Mouse (Mus musculus) heart, embryonic 15.5 days (tissue): ENCODE results near the gene Slc4a4. TPM values are rescaled to one million over a fixed set of nuclear protein-coding genes. Genes with fewer than 3 reads are reported as not detected.
A peak's percentile ranks its signal among the peaks of the same experiment; 100 is the strongest.

Experiments
- ATAC-seq: fragments of 200-750 bp; cut with Nextera tagmentation; replicated peaks from 2 replicates; pipeline ENCODE4 v1.8.0; 2017; ENCODE audit warnings: low read depth, moderate TSS enrichment; ENCODE audit not compliant: insufficient number of reproducible peaks, insufficient read depth, low FRiP score
- H3K27ac ChIP-seq: fragments of 300-500 bp; sonication (generic); 2 replicates; pipeline ENCODE4 v1.5.1; 2015; ENCODE audit warnings: mild to moderate bottlenecking, inconsistent platforms
- H3K27me3 ChIP-seq: fragments of 300-500 bp; sonication (generic); 2 replicates; pipeline ENCODE4 v1.6.1; 2015; ENCODE audit warnings: inconsistent platforms
- H3K36me3 ChIP-seq: fragments of 300-500 bp; sonication (generic); 2 replicates; pipeline ENCODE4 v1.6.1; 2015; ENCODE audit warnings: mild to moderate bottlenecking, inconsistent platforms
- H3K4me1 ChIP-seq: fragments of 300-500 bp; sonication (generic); replicated peaks from 2 replicates; pipeline ENCODE4 v1.6.1; 2015; ENCODE audit warnings: inconsistent platforms
- H3K4me2 ChIP-seq: fragments of 300-500 bp; sonication (generic); 2 replicates; pipeline ENCODE4 v1.6.1; 2015; ENCODE audit warnings: inconsistent platforms, mild to moderate bottlenecking, moderate library complexity
- H3K4me3 ChIP-seq: fragments of 300-500 bp; sonication (generic); 2 replicates; pipeline ENCODE4 v1.5.1; 2015; ENCODE audit warnings: mild to moderate bottlenecking, inconsistent platforms
- H3K9ac ChIP-seq: fragments of 300-500 bp; sonication (generic); 2 replicates; pipeline ENCODE4 v1.6.1; 2015; ENCODE audit warnings: mild to moderate bottlenecking, inconsistent platforms
- H3K9me3 ChIP-seq: fragments of 300-500 bp; sonication (generic); replicated peaks from 2 replicates; pipeline ENCODE4 v1.6.1; 2016; ENCODE audit warnings: inconsistent platforms
- WGBS: fragments of 180-500 bp; shearing (Covaris S2); methylation state at CpG from one replicate; pipeline ENCODE4 v1.1.7; 2015; ENCODE audit warnings: mixed read lengths; 5-methylcytosine and 5-hydroxymethylcytosine counted together
- polyA plus RNA-seq: library from polyadenylated mRNA; unstranded; fragments of >200 nt; fragmentation: Nextera tagmentation; extraction: Ambion mirVana; gene quantifications from 2 replicates; pipeline ENCODE4 v1.2.1, GENCODE M21; 2015

Slc4a4 gene
- polyA plus RNA-seq = 5.1 and 6.0 TPM in 2 replicates

- Histone ChIP-seq H3K36me3 (no peaks in the 10 kb centered on the region), H3K27me3 (peaks cover 3% of the 10 kb centered on the region; the same call in 1 of the 2 replicates), H3K4me2 (peak within 1 kb of the TSS; percentile 92), H3K27ac (peak within 1 kb of the TSS; percentile 63), H3K9me3 (no peaks in the 10 kb centered on the region), H3K4me1 (peaks cover 16% of the 10 kb centered on the region), H3K4me3 (peak within 1 kb of the TSS; percentile 73), H3K9ac (peak within 1 kb of the TSS; percentile 69)
- ATAC-seq = peak; percentile 85
- under 1% methylated on average over 88 of the region's 119 CpGs for WGBS
These were observed at the start of gene Slc4a4 for GRCm38 (mm10) chr5:88886668-88887555. TSS of gene Slc4a4 (plus strand) at chr5:88886818.

- no peak overlapping the region for H3K4me2 ChIP-seq
- no peak overlapping the region for H3K27ac ChIP-seq
- no peaks in the 10 kb centered on the region for H3K9me3 ChIP-seq
- H3K4me3 ChIP-seq = no peak overlapping the region
- no peak for ATAC-seq
- H3K36me3 ChIP-seq = no peaks in the 10 kb centered on the region
- H3K9ac ChIP-seq = no peak overlapping the region
- no peaks in the 10 kb centered on the region for H3K27me3 ChIP-seq
- WGBS = 70% methylated on average over 5 of the region's 5 CpGs
- no peaks in the 10 kb centered on the region for H3K4me1 ChIP-seq
These were observed 46.4 kb upstream of the Slc4a4 start for GRCm38 (mm10) chr5:88840080-88840798.

GRCm38 (mm10) chr5:88857311-88857710, 29.3 kb upstream of the Slc4a4 start:
- H3K4me3 ChIP-seq = no peak overlapping the region
- ATAC-seq = no peak
- no peak overlapping the region for H3K9ac ChIP-seq
- no peaks in the 10 kb centered on the region for H3K36me3 ChIP-seq
- WGBS = 85% methylated on average over 3 of the region's 3 CpGs
- no peaks in the 10 kb centered on the region for H3K9me3 ChIP-seq
- no peak overlapping the region for H3K4me2 ChIP-seq
- no peak overlapping the region for H3K27ac ChIP-seq
- no peaks in the 10 kb centered on the region for H3K27me3 ChIP-seq
- H3K4me1 ChIP-seq = no peaks in the 10 kb centered on the region

- H3K27me3 ChIP-seq = no peaks in the 10 kb centered on the region
- H3K4me2 ChIP-seq = no peak overlapping the region
- no peak overlapping the region for H3K4me3 ChIP-seq
- no peaks in the 10 kb centered on the region for H3K4me1 ChIP-seq
- no peaks in the 10 kb centered on the region for H3K9me3 ChIP-seq
- H3K27ac ChIP-seq = no peak overlapping the region
- H3K36me3 ChIP-seq = no peaks in the 10 kb centered on the region
- WGBS = 84% methylated on average over 4 of the region's 4 CpGs
- no peak for ATAC-seq
- no peak overlapping the region for H3K9ac ChIP-seq
These were observed 28.8 kb upstream of the Slc4a4 start for GRCm38 (mm10) chr5:88857801-88858200.

- H3K36me3 ChIP-seq = no peaks in the 10 kb centered on the region
- 79% methylated on average over 4 of the region's 4 CpGs for WGBS
- H3K9me3 ChIP-seq = no peaks in the 10 kb centered on the region
- ATAC-seq = no peak
- no peak overlapping the region for H3K27ac ChIP-seq
- no peaks in the 10 kb centered on the region for H3K27me3 ChIP-seq
- H3K4me1 ChIP-seq = no peaks in the 10 kb centered on the region
- no peak overlapping the region for H3K4me2 ChIP-seq
- H3K9ac ChIP-seq = no peak overlapping the region
- no peak overlapping the region for H3K4me3 ChIP-seq
These were observed 28.4 kb upstream of the Slc4a4 start for GRCm38 (mm10) chr5:88858226-88858625.

GRCm38 (mm10) chr5:88862163-88862562, 24.5 kb upstream of the Slc4a4 start:
- H3K4me1 ChIP-seq = no peaks in the 10 kb centered on the region
- no peak overlapping the region for H3K4me3 ChIP-seq
- H3K36me3 ChIP-seq = no peaks in the 10 kb centered on the region
- H3K4me2 ChIP-seq = no peak overlapping the region
- H3K9me3 ChIP-seq = no peaks in the 10 kb centered on the region
- ATAC-seq = no peak
- H3K27ac ChIP-seq = no peak overlapping the region
- 69% methylated on average over 3 of the region's 3 CpGs for WGBS
- no peaks in the 10 kb centered on the region for H3K27me3 ChIP-seq
- H3K9ac ChIP-seq = no peak overlapping the region

- H3K4me2 ChIP-seq = no peak overlapping the region
- H3K9me3 ChIP-seq = no peaks in the 10 kb centered on the region
- no peaks in the 10 kb centered on the region for H3K4me1 ChIP-seq
- no peak overlapping the region for H3K4me3 ChIP-seq
- ATAC-seq = no peak
- H3K9ac ChIP-seq = no peak overlapping the region
- H3K36me3 ChIP-seq = no peaks in the 10 kb centered on the region
- no peaks in the 10 kb centered on the region for H3K27me3 ChIP-seq
- no peak overlapping the region for H3K27ac ChIP-seq
- WGBS = 93% methylated on average over 2 of the region's 2 CpGs
These were observed 23.8 kb upstream of the Slc4a4 start for GRCm38 (mm10) chr5:88862794-88863193.

GRCm38 (mm10) chr5:88884101-88884500, 2.5 kb upstream of the Slc4a4 start:
- WGBS = 19% methylated on average over 3 of the region's 3 CpGs
- H3K4me2 ChIP-seq = no peak overlapping the region
- ATAC-seq = no peak
- no peaks in the 10 kb centered on the region for H3K36me3 ChIP-seq
- H3K9me3 ChIP-seq = no peaks in the 10 kb centered on the region
- H3K27ac ChIP-seq = no peak overlapping the region
- H3K4me3 ChIP-seq = no peak overlapping the region
- H3K9ac ChIP-seq = no peak overlapping the region
- peaks cover 3% of the 10 kb centered on the region; the same call in 1 of the 2 replicates for H3K27me3 ChIP-seq
- H3K4me1 ChIP-seq = peaks cover 16% of the 10 kb centered on the region

- Histone ChIP-seq H3K4me1 (peaks cover 16% of the 10 kb centered on the region), H3K4me2 (no peak overlapping the region)
- 39% methylated on average over 3 of the region's 3 CpGs for WGBS
These were observed 1.1 kb upstream of the Slc4a4 start for GRCm38 (mm10) chr5:88885503-88885902.

GRCm38 (mm10) chr5:88885944-88886343, 674 bp upstream of the Slc4a4 start:
- peaks cover 16% of the 10 kb centered on the region for H3K4me1 ChIP-seq
- H3K27me3 ChIP-seq = peaks cover 3% of the 10 kb centered on the region; the same call in 1 of the 2 replicates
- 47% methylated on average over 5 of the region's 5 CpGs for WGBS
- no peak overlapping the region for H3K27ac ChIP-seq
- no peaks in the 10 kb centered on the region for H3K36me3 ChIP-seq
- peak overlapping the region; percentile 73 for H3K4me3 ChIP-seq
- no peak for ATAC-seq
- no peaks in the 10 kb centered on the region for H3K9me3 ChIP-seq
- H3K4me2 ChIP-seq = peak overlapping the region; percentile 92
- H3K9ac ChIP-seq = no peak overlapping the region

More at GRCm38 (mm10) chr5:88885503-88885902, 1.1 kb upstream of the Slc4a4 start:
- no peak overlapping the region for H3K9ac ChIP-seq
- H3K4me3 ChIP-seq = no peak overlapping the region
- H3K27me3 ChIP-seq = peaks cover 3% of the 10 kb centered on the region; the same call in 1 of the 2 replicates
- no peaks in the 10 kb centered on the region for H3K36me3 ChIP-seq
- no peaks in the 10 kb centered on the region for H3K9me3 ChIP-seq
- no peak overlapping the region for H3K27ac ChIP-seq
- ATAC-seq = no peak

GRCm38 (mm10) chr5:88886349-88886667, 310 bp upstream of the Slc4a4 start:
- peaks cover 16% of the 10 kb centered on the region for H3K4me1 ChIP-seq
- ATAC-seq = no peak
- no peaks in the 10 kb centered on the region for H3K36me3 ChIP-seq
- H3K27ac ChIP-seq = 0 out of 2 replicates have a peak overlapping the region, but pooled peaks have one; percentile 63
- peak overlapping the region; percentile 92 for H3K4me2 ChIP-seq
- WGBS = 1% methylated on average over 14 of the region's 14 CpGs
- H3K9ac ChIP-seq = peak overlapping the region; percentile 69
- peak overlapping the region; percentile 73 for H3K4me3 ChIP-seq
- no peaks in the 10 kb centered on the region for H3K9me3 ChIP-seq
- peaks cover 3% of the 10 kb centered on the region; the same call in 1 of the 2 replicates for H3K27me3 ChIP-seq
